ENCODE assay signal across 26 mouse cellular contexts in the genomic region with DNA sequence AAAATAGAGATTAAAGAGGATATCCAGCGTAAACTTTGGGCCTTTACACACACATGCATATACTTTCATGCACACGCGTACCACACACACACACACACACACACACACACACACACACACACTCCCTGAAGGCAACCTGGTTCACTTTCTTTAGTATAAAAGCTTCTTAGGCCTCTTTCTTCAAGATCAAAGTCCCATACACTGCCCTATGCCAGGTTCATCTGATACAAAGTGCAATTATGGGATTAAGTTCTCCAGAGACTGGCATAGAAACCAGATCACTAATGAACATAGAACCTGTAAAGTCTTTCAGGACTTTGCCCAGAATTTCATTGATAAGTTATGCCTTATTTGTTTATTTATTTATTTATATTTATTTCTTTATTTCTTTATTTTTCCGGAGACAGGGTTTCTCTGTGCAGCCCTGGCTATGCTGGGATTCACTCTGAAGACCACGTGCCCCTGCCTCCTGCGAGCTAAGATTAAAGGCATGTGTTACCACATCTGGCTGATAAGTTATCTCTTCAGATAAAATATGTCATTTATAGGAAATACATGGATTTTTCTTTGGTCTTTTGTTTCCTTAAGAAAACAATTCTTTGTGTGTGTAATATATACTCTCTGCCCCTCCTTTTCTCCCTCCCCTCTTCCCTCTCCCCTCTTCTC.
DNase-seq lines count a peak whose midpoint lies in the region; ATAC-seq and TF ChIP-seq lines count a peak whose summit lies in the region.
"Had no signal": no experiment of that assay in that cellular context is flagged by ENCODE, and none has a peak within 500 bp of the region (broad histone marks: within the 10 kb centered on the region; RNA-seq: fewer than 3 reads in every experiment).

No protein-coding gene starts in this region.

- no peak for TF ChIP-seq CTCF in kidney, adult 2 months (conservative IDR thresholded peaks at IDR 0.05; ENCODE audit: insufficient read depth, insufficient read length, low read depth, low read length)
- no peak for TF ChIP-seq CTCF in small intestine, adult 2 months (IDR thresholded peaks at IDR 0.05; ENCODE audit: extremely low read depth, insufficient read length, insufficient replicate concordance, low read depth, low read length)

- no peaks in the 10 kb centered on the region for H3K9me3 ChIP-seq in kidney, embryonic 15.5 days (replicated peaks)
- H3K9me3 ChIP-seq in intestine, embryonic 16.5 days (ENCODE audit: control insufficient read depth, low read length), result no peaks in the 10 kb centered on the region
- H3K9me3 ChIP-seq in forebrain, embryonic 13.5 days (replicated peaks), result no peaks in the 10 kb centered on the region
- H3K9me3 ChIP-seq: embryonic facial prominence, embryonic 13.5 days; embryonic facial prominence, embryonic 15.5 days; forebrain, embryonic 10.5 days; forebrain, embryonic 12.5 days; forebrain, embryonic 15.5 days; G1E had no signal

- H3K36me3 ChIP-seq in kidney, embryonic 15.5 days, result no peaks in the 10 kb centered on the region
- H3K36me3 ChIP-seq in kidney, adult 2 months (ENCODE audit: control insufficient read depth, insufficient read depth, low read length), result no peaks in the 10 kb centered on the region
- H3K36me3 ChIP-seq in intestine, embryonic 16.5 days (ENCODE audit: control insufficient read depth, insufficient read depth, low read length), result no peaks in the 10 kb centered on the region
- H3K36me3 ChIP-seq in small intestine, adult 2 months (ENCODE audit: control insufficient read depth, insufficient read depth, low read length), result no peaks in the 10 kb centered on the region
- H3K36me3 ChIP-seq in forebrain, embryonic 13.5 days (ENCODE audit: poor library complexity, severe bottlenecking), result no peaks in the 10 kb centered on the region
- H3K36me3 ChIP-seq: embryonic facial prominence, embryonic 13.5 days; embryonic facial prominence, embryonic 15.5 days; forebrain, embryonic 10.5 days; forebrain, embryonic 12.5 days; forebrain, embryonic 15.5 days; G1E had no signal

- H3K27me3 ChIP-seq in kidney, embryonic 15.5 days, result no peaks in the 10 kb centered on the region
- no peaks in the 10 kb centered on the region for H3K27me3 ChIP-seq in kidney, adult 2 months (replicated peaks; ENCODE audit: control insufficient read depth, insufficient read depth, low read length)
- no peaks in the 10 kb centered on the region for H3K27me3 ChIP-seq in intestine, embryonic 16.5 days (replicated peaks; ENCODE audit: control insufficient read depth, insufficient read depth, low read length)
- no peaks in the 10 kb centered on the region for H3K27me3 ChIP-seq in small intestine, adult 2 months (ENCODE audit: control insufficient read depth, insufficient read depth, low read length)
- H3K27me3 ChIP-seq in forebrain, embryonic 13.5 days, result no peaks in the 10 kb centered on the region
- H3K27me3 ChIP-seq: embryonic facial prominence, embryonic 13.5 days; embryonic facial prominence, embryonic 15.5 days; forebrain, embryonic 12.5 days; forebrain, embryonic 15.5 days had no signal

- WGBS in kidney, embryonic 15.5 days, result 78% methylated on average over 6 of the region's 6 CpGs
- WGBS in kidney, adult 2 months, result 93% methylated on average over 6 of the region's 6 CpGs
- WGBS in intestine, embryonic 16.5 days, result 75% methylated on average over 6 of the region's 6 CpGs
- WGBS in small intestine, adult 2 months, result 37% methylated on average over 6 of the region's 6 CpGs
- 90% methylated on average over 6 of the region's 6 CpGs for WGBS in forebrain, embryonic 13.5 days

- no peak for DNase-seq in kidney, adult 2 months
- DNase-seq: adrenal gland, adult 2 months; adrenal gland, postnatal 10 days; adrenal gland, postnatal 25 days; B cell, adult 2 months; cerebellum, adult 11 months; cerebellum, adult 18-20 months; cerebellum, adult 8-10 months; cerebellum, adult 9-11 months; cerebellum, postnatal 14 days; cerebellum, postnatal 36 days; embryo, embryonic 11 days; forebrain, postnatal 0 days had no signal

- no peak overlapping the region for H3K9ac ChIP-seq in kidney, embryonic 15.5 days
- H3K9ac ChIP-seq in intestine, embryonic 16.5 days (ENCODE audit: low read depth, low read length), result no peak overlapping the region
- H3K9ac ChIP-seq in forebrain, embryonic 13.5 days, result no peak overlapping the region
- H3K9ac ChIP-seq: embryonic facial prominence, embryonic 13.5 days; embryonic facial prominence, embryonic 15.5 days; forebrain, embryonic 12.5 days; forebrain, embryonic 15.5 days; forebrain, postnatal 0 days had no signal

- H3K4me1 ChIP-seq in kidney, embryonic 15.5 days, result peaks cover 38% of the 10 kb centered on the region
- H3K4me1 ChIP-seq in kidney, adult 2 months (ENCODE audit: control insufficient read depth, insufficient read depth, low read length), result peaks cover 7% of the 10 kb centered on the region
- peaks cover 4% of the 10 kb centered on the region; the same call in 1 of the 2 replicates for H3K4me1 ChIP-seq in intestine, embryonic 16.5 days (ENCODE audit: control insufficient read depth, insufficient read depth, low read length)
- H3K4me1 ChIP-seq in small intestine, adult 2 months (ENCODE audit: control insufficient read depth, insufficient read depth, insufficient read length, low read length), result peaks cover 23% of the 10 kb centered on the region
- no peaks in the 10 kb centered on the region for H3K4me1 ChIP-seq in forebrain, embryonic 13.5 days
- H3K4me1 ChIP-seq: forebrain, embryonic 10.5 days; forebrain, embryonic 12.5 days; forebrain, embryonic 15.5 days had no signal

- ATAC-seq in kidney, embryonic 15.5 days (replicated peaks; ENCODE audit: low FRiP score), result no peak
- ATAC-seq in intestine, embryonic 16.5 days, result peak; percentile 75
- ATAC-seq in forebrain, embryonic 13.5 days, result no peak
- no peak for ATAC-seq in megakaryocyte-erythroid progenitor cell, adult 5-6 weeks (replicated peaks; ENCODE audit: low FRiP score, low TSS enrichment, poor library complexity, severe bottlenecking)
- ATAC-seq: CD4-positive, CD25-positive, alpha-beta regulatory T cell, adult 4 months; forebrain, embryonic 15.5 days; forebrain, postnatal 0 days had no signal

- H3K27ac ChIP-seq in kidney, embryonic 15.5 days, result peak overlapping the region; percentile 75
- no peak overlapping the region for H3K27ac ChIP-seq in kidney, adult 2 months (ENCODE audit: insufficient read depth, low read depth, low read length)
- H3K27ac ChIP-seq in intestine, embryonic 16.5 days (ENCODE audit: low read length), result peak overlapping the region; percentile 80
- peak overlapping the region; percentile 75 for H3K27ac ChIP-seq in small intestine, adult 2 months (ENCODE audit: insufficient read depth, low read depth, low read length)
- H3K27ac ChIP-seq in forebrain, embryonic 13.5 days, result no peak overlapping the region
- H3K27ac ChIP-seq: embryonic facial prominence, embryonic 13.5 days; embryonic facial prominence, embryonic 15.5 days; forebrain, embryonic 10.5 days; forebrain, embryonic 12.5 days; forebrain, embryonic 15.5 days had no signal

- no peak overlapping the region for H3K4me3 ChIP-seq in kidney, embryonic 15.5 days (replicated peaks)
- no peak overlapping the region for H3K4me3 ChIP-seq in kidney, adult 2 months (ENCODE audit: insufficient read depth, low read depth, low read length)
- H3K4me3 ChIP-seq in intestine, embryonic 16.5 days (ENCODE audit: low read length), result no peak overlapping the region
- no peak overlapping the region for H3K4me3 ChIP-seq in small intestine, adult 2 months (ENCODE audit: low read depth, low read length)
- H3K4me3 ChIP-seq in forebrain, embryonic 13.5 days, result no peak overlapping the region
- H3K4me3 ChIP-seq: embryonic facial prominence, embryonic 13.5 days; embryonic facial prominence, embryonic 15.5 days; erythroblast, embryonic 14.5 days; forebrain, embryonic 10.5 days; forebrain, embryonic 12.5 days; forebrain, embryonic 15.5 days had no signal

- no peak overlapping the region for H3K4me2 ChIP-seq in kidney, embryonic 15.5 days
- no peak overlapping the region for H3K4me2 ChIP-seq in intestine, embryonic 16.5 days (ENCODE audit: low read depth, low read length)
- no peak overlapping the region for H3K4me2 ChIP-seq in forebrain, embryonic 13.5 days
- H3K4me2 ChIP-seq: embryonic facial prominence, embryonic 13.5 days; embryonic facial prominence, embryonic 15.5 days; forebrain, embryonic 12.5 days; forebrain, embryonic 15.5 days had no signal

- TF ChIP-seq POLR2A in kidney, adult 2 months (IDR thresholded peaks at IDR 0.05; ENCODE audit: low read depth, low read length), result no peak
- no peak for TF ChIP-seq POLR2A in small intestine, adult 2 months (IDR thresholded peaks at IDR 0.05; ENCODE audit: low read depth, low read length)

Comparison
In these comparisons a context has a peak if more than half of its experiments do, and no peak if none do; other contexts are left out.
1. H3K27ac ChIP-seq: peak in kidney, embryonic 15.5 days (single experiment), intestine, embryonic 16.5 days (single experiment) and small intestine, adult 2 months (single experiment); none in kidney, adult 2 months (single experiment) and forebrain, embryonic 13.5 days (single experiment).